Mouse (Mus musculus) liver, embryonic 14.5 days (tissue): ENCODE data around the gene Syp.

Experiments used
- CTCF ChIP-seq: IDR thresholded peaks from 2 replicates; pipeline ENCODE4 v1.5.1; 2016; ENCODE audit warnings: antibody characterized with exemption, low read depth, control low read depth
- EP300 ChIP-seq: IDR thresholded peaks from 2 replicates; pipeline ENCODE4 v1.6.1; 2016; ENCODE audit warnings: antibody characterized with exemption, low read depth

GRCm38 (mm10) chrX:7661086-7661485, 22.8 kb downstream of the Syp start:
- TF ChIP-seq CTCF, result no peak
- no peak for TF ChIP-seq EP300
